Mouse (Mus musculus) heart, postnatal 0 days (tissue): ENCODE results near the gene Inpp4a. TPM values are rescaled to one million over a fixed set of nuclear protein-coding genes. Genes with fewer than 3 reads are reported as not detected.

ENCODE experiments used
- ATAC-seq: fragments of 200-750 bp; cut with Nextera tagmentation; 2 replicates; pipeline ENCODE4 v1.8.0; 2017; ENCODE audit warnings: low read depth, moderate number of reproducible peaks, moderate library complexity; ENCODE audit not compliant: insufficient read depth
- DNase-seq: peaks from one replicate; pipeline ENCODE4 v3.0.0-alpha.2; 2016; ENCODE audit warnings: low spot score
- H3K27ac ChIP-seq: fragments of 300-500 bp; sonication (generic); 2 replicates; pipeline ENCODE4 v1.5.1; 2014; ENCODE audit warnings: low read depth, mild to moderate bottlenecking
- H3K27me3 ChIP-seq: fragments of 300-500 bp; sonication (generic); 2 replicates; pipeline ENCODE4 v1.6.1; 2014; ENCODE audit warnings: low read length, mixed read lengths; ENCODE audit not compliant: control insufficient read depth, insufficient read depth
- H3K36me3 ChIP-seq: fragments of 300-500 bp; sonication (generic); replicated peaks from 2 replicates; pipeline ENCODE4 v1.6.1; 2014; ENCODE audit warnings: low read length, mixed read lengths; ENCODE audit not compliant: control insufficient read depth, insufficient read depth
- H3K4me1 ChIP-seq: fragments of 300-500 bp; sonication (generic); 2 replicates; pipeline ENCODE4 v1.6.1; 2014; ENCODE audit warnings: antibody characterized with exemption; ENCODE audit not compliant: control insufficient read depth, insufficient read depth
- H3K4me2 ChIP-seq: fragments of 300-500 bp; sonication (generic); 2 replicates; pipeline ENCODE4 v1.6.1; 2014; ENCODE audit warnings: low read depth, mild to moderate bottlenecking, low read length, moderate library complexity
- H3K4me3 ChIP-seq: fragments of 300-500 bp; sonication (generic); 2 replicates; pipeline ENCODE4 v1.5.1; 2014; ENCODE audit warnings: low read depth, low read length
- H3K9ac ChIP-seq: fragments of 300-500 bp; sonication (generic); replicated peaks from 2 replicates; pipeline ENCODE4 v1.6.1; 2014; ENCODE audit warnings: low read depth, low read length, mixed read lengths
- H3K9me3 ChIP-seq: fragments of 300-500 bp; sonication (generic); replicated peaks from 2 replicates; pipeline ENCODE4 v1.6.1; 2016; ENCODE audit warnings: low read length; ENCODE audit not compliant: control insufficient read depth
- CTCF ChIP-seq: IDR thresholded peaks from 2 replicates; pipeline ENCODE4 v1.5.1; 2016; ENCODE audit warnings: antibody characterized with exemption, control low read depth, low read depth
- EP300 ChIP-seq: IDR thresholded peaks from 2 replicates; pipeline ENCODE4 v1.6.1; 2016; ENCODE audit warnings: antibody characterized with exemption, low read depth
- WGBS: fragments of 180-500 bp; shearing (Covaris S2); extraction: QIAGEN DNeasy Blood & Tissue Kit; methylation state at CpG from one replicate; pipeline ENCODE4 v1.1.7; 2014; 5-methylcytosine and 5-hydroxymethylcytosine counted together
- polyA plus RNA-seq: library from polyadenylated mRNA; unstranded; fragments of >200 nt; fragmentation: Nextera tagmentation; extraction: Ambion mirVana; gene quantifications from 2 replicates; pipeline ENCODE4 v1.2.1, GENCODE M21; 2015
- total RNA-seq: library from RNA; depleted of rRNA; stranded (reverse); fragments of >200 nt; gene quantifications from 2 replicates; pipeline ENCODE4 v1.2.3, GENCODE M21; 2014; ENCODE audit warnings: low replicate concordance; rRNA removed

Gene Inpp4a
- total and polyA plus RNA-seq, 2 experiments from 2014 or later = 8.8 to 9.5 TPM

- no peak for DNase-seq
- no peak overlapping the region for H3K4me3 ChIP-seq
- peaks cover 81% of the 10 kb centered on the region for H3K36me3 ChIP-seq
- no peak for ATAC-seq
- no peaks in the 10 kb centered on the region for H3K27me3 ChIP-seq
- 66% methylated on average over 3 of the region's 3 CpGs for WGBS
- no peak overlapping the region for H3K9ac ChIP-seq
- H3K4me2 ChIP-seq = no peak overlapping the region
- TF ChIP-seq CTCF (no peak), EP300 (no peak)
- H3K9me3 ChIP-seq = no peaks in the 10 kb centered on the region
- no peaks in the 10 kb centered on the region for H3K4me1 ChIP-seq
- no peak overlapping the region for H3K27ac ChIP-seq
Measured at GRCm38 (mm10) chr1:37436419-37436818, 136.8 kb downstream of the Inpp4a start.

- DNase-seq = no peak
- H3K9me3 ChIP-seq = no peaks in the 10 kb centered on the region
- peaks cover 51% of the 10 kb centered on the region for H3K36me3 ChIP-seq
- H3K9ac ChIP-seq = no peak overlapping the region
- WGBS = 86% methylated on average over 16 of the region's 16 CpGs
- H3K4me3 ChIP-seq = no peak overlapping the region
- no peak for TF ChIP-seq EP300
- TF ChIP-seq CTCF = no peak
- no peaks in the 10 kb centered on the region for H3K4me1 ChIP-seq
- H3K4me2 ChIP-seq = no peak overlapping the region
- ATAC-seq = no peak
- H3K27me3 ChIP-seq = no peaks in the 10 kb centered on the region
- H3K27ac ChIP-seq = no peak overlapping the region
Measured at GRCm38 (mm10) chr1:37442848-37443835, 143.5 kb downstream of the Inpp4a start.

GRCm38 (mm10) chr1:37448361-37449095 lies 148.9 kb downstream of the Inpp4a start:
- Histone ChIP-seq H3K9ac (no peak overlapping the region), H3K4me3 (no peak overlapping the region), H3K4me2 (no peak overlapping the region), H3K4me1 (no peaks in the 10 kb centered on the region), H3K36me3 (peaks cover 33% of the 10 kb centered on the region), H3K9me3 (no peaks in the 10 kb centered on the region), H3K27ac (no peak overlapping the region), H3K27me3 (no peaks in the 10 kb centered on the region)
- WGBS = 74% methylated on average over 10 of the region's 10 CpGs
- ATAC-seq (no peak), DNase-seq (no peak)
- TF ChIP-seq EP300 (no peak), CTCF (peak; percentile 52)

DNA sequence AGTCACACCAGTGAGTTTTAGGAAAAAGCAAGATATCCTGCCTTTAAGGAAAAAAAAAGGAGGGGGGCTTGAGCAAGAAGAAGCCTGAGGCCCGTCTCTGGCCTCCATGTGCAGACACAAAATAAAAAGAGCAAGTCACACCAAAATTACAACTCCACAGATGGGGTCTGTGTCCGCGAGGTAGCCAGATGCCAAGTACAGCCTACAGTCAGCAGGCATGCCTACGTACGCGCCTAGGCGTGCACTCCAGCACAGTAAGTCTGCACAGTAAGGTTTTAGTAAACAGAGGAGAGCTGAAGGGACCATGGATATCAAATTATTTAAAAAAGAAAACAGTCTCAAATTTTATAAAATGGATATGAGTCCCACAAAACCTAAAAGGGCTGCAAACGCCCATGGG lies 151.6 kb downstream of the Inpp4a start:
- H3K4me1 ChIP-seq = no peaks in the 10 kb centered on the region
- DNase-seq (no peak), ATAC-seq (no peak)
- 82% methylated on average over 8 of the region's 8 CpGs for WGBS
- no peak overlapping the region for H3K4me2 ChIP-seq
- H3K4me3 ChIP-seq = no peak overlapping the region
- no peaks in the 10 kb centered on the region for H3K27me3 ChIP-seq
- no peak overlapping the region for H3K27ac ChIP-seq
- no peaks in the 10 kb centered on the region for H3K9me3 ChIP-seq
- TF ChIP-seq EP300 = no peak
- TF ChIP-seq CTCF = no peak
- H3K36me3 ChIP-seq = peaks cover 18% of the 10 kb centered on the region; the same call in 1 of the 2 replicates
- no peak overlapping the region for H3K9ac ChIP-seq

DNA sequence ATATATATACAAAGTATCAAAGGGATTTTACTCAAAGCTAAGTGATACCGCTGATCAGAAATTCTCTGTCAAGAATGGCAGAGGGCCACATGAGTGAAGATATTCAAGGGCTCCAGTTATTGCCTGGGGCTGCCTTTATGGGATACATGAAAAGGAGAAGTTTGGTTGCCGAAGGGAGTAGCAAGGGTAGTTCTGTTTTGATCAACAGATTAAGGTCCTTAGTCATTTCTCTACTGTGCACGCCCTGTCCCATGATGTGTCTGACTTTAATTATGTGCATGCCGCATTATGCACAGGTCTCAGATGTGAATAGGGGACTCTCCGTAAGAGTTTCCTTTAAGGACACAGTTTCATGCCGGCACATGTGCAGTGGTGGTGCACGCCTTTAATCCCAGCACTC lies 157.9 kb downstream of the Inpp4a start:
- WGBS = 92% methylated on average over 7 of the region's 7 CpGs
- no peaks in the 10 kb centered on the region for H3K27me3 ChIP-seq
- H3K36me3 ChIP-seq = no peaks in the 10 kb centered on the region; the same call in 1 of the 2 replicates
- H3K9ac ChIP-seq = no peak overlapping the region
- H3K27ac ChIP-seq = no peak overlapping the region
- H3K4me2 ChIP-seq = no peak overlapping the region
- no peak for ATAC-seq
- no peaks in the 10 kb centered on the region for H3K9me3 ChIP-seq
- H3K4me1 ChIP-seq = no peaks in the 10 kb centered on the region
- TF ChIP-seq CTCF (no peak), EP300 (no peak)
- no peak for DNase-seq
- no peak overlapping the region for H3K4me3 ChIP-seq

Other genes with a start within 250 kb of the Inpp4a start
- gene Cnga3, start 85.4 kb upstream of the Inpp4a start, total RNA-seq = not detected in 2 replicates
- gene Cnga3, start 85.4 kb upstream of the Inpp4a start, polyA plus RNA-seq = 0.05 TPM in 1 of 2 replicates, not detected in the other
- 48.9 and 65.0 TPM in 2 replicates for gene Coa5, start 130.2 kb downstream of the Inpp4a start, total RNA-seq
- 55.3 and 60.1 TPM in 2 replicates for gene Coa5, start 130.2 kb downstream of the Inpp4a start, polyA plus RNA-seq
- gene Unc50, start 130.3 kb downstream of the Inpp4a start, total RNA-seq = 57.6 and 83.8 TPM in 2 replicates
- gene Unc50, start 130.3 kb downstream of the Inpp4a start, polyA plus RNA-seq = 78.7 and 83.3 TPM in 2 replicates
- 7.3 and 24.4 TPM in 2 replicates for gene Mgat4a, start 241.2 kb downstream of the Inpp4a start, total RNA-seq
- 3.3 and 4.4 TPM in 2 replicates for gene Mgat4a, start 241.2 kb downstream of the Inpp4a start, polyA plus RNA-seq